Mouse (Mus musculus): Measurements from ENCODE around the gene Sik1. TPM values are rescaled to one million over a fixed set of nuclear protein-coding genes. Genes with fewer than 3 reads are reported as not detected.

The Sik1 gene
- polyA plus RNA-seq, 1 experiment from 2014 or later = 12.7 TPM

DNA sequence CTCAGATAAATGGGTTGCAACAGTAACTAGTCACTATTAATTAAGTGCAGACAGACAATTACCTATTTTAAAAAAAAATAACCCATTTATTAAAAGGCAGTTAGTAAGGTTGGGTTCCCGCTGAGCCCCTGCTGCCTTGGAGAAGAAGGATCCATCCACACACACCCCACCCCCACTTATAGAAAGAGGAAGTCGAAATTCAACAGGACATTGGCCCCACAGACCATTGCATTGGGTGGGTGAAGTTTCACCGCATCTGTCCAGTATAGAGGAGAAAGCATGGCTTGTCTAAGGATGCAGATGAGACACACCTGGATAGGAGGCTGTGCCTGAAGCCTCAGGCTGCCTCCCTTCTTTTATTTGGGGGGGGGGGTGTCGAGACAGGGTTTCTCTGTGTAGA lies 50.0 kb downstream of the Sik1 start:
- H3K36me3 ChIP-seq (replicated peaks) = no peaks in the 10 kb centered on the region
- H3K27ac ChIP-seq (replicated peaks) = peak overlapping the region; percentile 65; the same call in 1 of the 2 replicates
- peaks cover 54% of the 10 kb centered on the region for H3K4me1 ChIP-seq
- H3K4me3 ChIP-seq = no peak overlapping the region
- 67% methylated on average over 4 of the region's 4 CpGs for WGBS
- no peaks in the 10 kb centered on the region for H3K9me3 ChIP-seq
- DNase-seq (ENCODE audit: low spot score) = no peak
- 0 out of 2 replicates have a peak, but pooled peaks cover 5% of the 10 kb centered on the region for H3K27me3 ChIP-seq (replicated peaks; ENCODE audit: low read depth, poor library complexity, severe bottlenecking)

DNA sequence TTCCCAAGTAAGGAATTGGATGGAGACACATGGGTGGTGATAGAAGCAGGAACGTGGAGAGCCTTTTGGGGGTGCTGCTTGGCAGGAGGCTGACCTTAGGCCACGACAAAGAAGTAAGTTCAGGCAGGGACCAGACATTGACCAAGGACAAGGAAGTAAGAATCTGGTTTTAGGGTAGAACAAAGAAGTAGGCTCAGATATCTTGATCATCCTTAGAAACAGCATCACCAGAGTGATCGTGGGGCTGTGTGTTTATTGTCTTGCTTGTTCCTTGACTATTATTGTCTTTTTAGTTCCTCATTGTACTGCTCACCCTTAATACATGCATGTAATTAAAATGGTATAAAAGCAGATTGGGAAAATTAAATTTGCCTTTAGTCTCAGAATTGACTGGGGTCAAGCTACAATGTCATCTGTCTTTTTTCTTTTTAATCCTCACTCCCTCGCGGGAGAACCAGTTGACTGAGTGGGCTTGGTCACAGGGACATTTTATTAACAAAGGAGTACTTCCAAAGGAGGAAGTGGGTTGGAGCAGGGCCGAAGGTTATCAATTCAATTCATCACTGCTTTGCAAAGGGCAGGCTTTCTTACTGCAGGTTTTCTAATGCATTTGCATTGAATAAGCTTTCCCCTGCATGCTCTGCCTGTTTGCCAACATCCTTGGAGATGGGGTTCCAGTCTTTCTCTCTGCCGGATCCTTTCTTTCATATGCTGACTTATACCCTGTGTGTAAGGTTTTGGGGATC lies 53.2 kb downstream of the Sik1 start:
- Histone ChIP-seq H3K27me3 (replicated peaks; ENCODE audit: low read depth, poor library complexity, severe bottlenecking) (no peaks in the 10 kb centered on the region), H3K27ac (replicated peaks) (no peak overlapping the region), H3K4me3 (no peak overlapping the region), H3K4me1 (peaks cover 30% of the 10 kb centered on the region), H3K9me3 (no peaks in the 10 kb centered on the region), H3K36me3 (replicated peaks) (no peaks in the 10 kb centered on the region)
- DNase-seq (ENCODE audit: low spot score) = no peak
- 76% methylated on average over 7 of the region's 7 CpGs for whole genome bisulfite sequencing

GRCm38 (mm10) chr17:31800852-31801363 lies 54.7 kb downstream of the Sik1 start:
- 92% methylated on average over 7 of the region's 7 CpGs for WGBS
- Histone ChIP-seq H3K36me3 (replicated peaks) (no peaks in the 10 kb centered on the region), H3K4me1 (peaks cover 15% of the 10 kb centered on the region), H3K27me3 (replicated peaks; ENCODE audit: low read depth, poor library complexity, severe bottlenecking) (no peaks in the 10 kb centered on the region), H3K27ac (replicated peaks) (no peak overlapping the region), H3K9me3 (no peaks in the 10 kb centered on the region), H3K4me3 (no peak overlapping the region)
- DNase-seq (ENCODE audit: low spot score) = no peak

GRCm38 (mm10) chr17:31795893-31796292 lies 59.7 kb downstream of the Sik1 start:
- Histone ChIP-seq H3K4me3 (no peak overlapping the region), H3K27me3 (replicated peaks; ENCODE audit: low read depth, poor library complexity, severe bottlenecking) (peaks cover 25% of the 10 kb centered on the region; the same call in 1 of the 2 replicates), H3K36me3 (replicated peaks) (no peaks in the 10 kb centered on the region), H3K4me1 (peaks cover 33% of the 10 kb centered on the region), H3K9me3 (no peaks in the 10 kb centered on the region), H3K27ac (replicated peaks) (no peak overlapping the region)
- WGBS = 81% methylated on average over 4 of the region's 4 CpGs
- no peak for DNase-seq (ENCODE audit: low spot score)

Other genes with a start within 250 kb of the Sik1 start
- gene Cbs, start 218.6 kb downstream of the Sik1 start, polyA plus RNA-seq (2016; fragmentation: Nextera tagmentation; extraction: Ambion mirVana) = 2.5 and 2.8 TPM in 2 replicates
- 464 and 498 TPM in 2 replicates for gene U2af1, start 196.9 kb downstream of the Sik1 start, polyA plus RNA-seq (2016; fragmentation: Nextera tagmentation; extraction: Ambion mirVana)
- 0.77 TPM in 1 of 2 replicates, not detected in the other for gene Cryaa, start 178.0 kb downstream of the Sik1 start, polyA plus RNA-seq (2016; fragmentation: Nextera tagmentation; extraction: Ambion mirVana)
- 109 and 122 TPM in 2 replicates for gene Rrp1b, start 180.3 kb upstream of the Sik1 start, polyA plus RNA-seq (2016; fragmentation: Nextera tagmentation; extraction: Ambion mirVana)
- gene Hsf2bp, start 180.5 kb upstream of the Sik1 start, polyA plus RNA-seq (2016; fragmentation: Nextera tagmentation; extraction: Ambion mirVana) = 0.44 and 0.54 TPM in 2 replicates